Mouse (Mus musculus): ENCODE measurements around the gene Klhl2. TPM values are rescaled to one million over a fixed set of nuclear protein-coding genes. Genes with fewer than 3 reads are reported as not detected.
A peak's percentile ranks its signal among the peaks of the same experiment; 100 is the strongest.

Klhl2 gene
- polyA plus RNA-seq, 1 experiment from 2014 or later = 30.1 TPM

DNA sequence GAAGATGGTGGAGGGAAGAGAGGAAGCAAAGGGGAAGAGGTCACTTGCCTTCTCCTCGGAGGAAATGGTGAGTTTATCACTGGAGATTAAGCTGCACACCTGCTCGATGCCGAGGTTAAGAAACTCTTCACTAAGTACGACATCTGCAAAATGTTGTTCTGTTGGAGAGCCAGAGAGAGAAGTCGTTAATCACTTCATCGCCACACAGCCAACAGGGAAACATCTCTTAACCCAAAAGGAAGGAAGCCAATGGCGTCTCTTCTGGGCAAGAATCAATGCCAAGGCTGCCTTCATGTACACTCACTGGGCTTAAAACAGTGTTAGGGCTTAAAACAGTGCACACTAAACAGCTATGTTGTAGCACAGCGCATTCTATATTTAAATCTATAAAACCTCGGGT is 85.7 kb downstream of the Klhl2 start:
- WGBS = 81% methylated on average over 9 of the region's 9 CpGs
- Histone ChIP-seq H3K9ac (replicated peaks; ENCODE audit: low read depth, low read length) (no peak overlapping the region), H3K27ac (ENCODE audit: low read length) (no peak overlapping the region)

DNA sequence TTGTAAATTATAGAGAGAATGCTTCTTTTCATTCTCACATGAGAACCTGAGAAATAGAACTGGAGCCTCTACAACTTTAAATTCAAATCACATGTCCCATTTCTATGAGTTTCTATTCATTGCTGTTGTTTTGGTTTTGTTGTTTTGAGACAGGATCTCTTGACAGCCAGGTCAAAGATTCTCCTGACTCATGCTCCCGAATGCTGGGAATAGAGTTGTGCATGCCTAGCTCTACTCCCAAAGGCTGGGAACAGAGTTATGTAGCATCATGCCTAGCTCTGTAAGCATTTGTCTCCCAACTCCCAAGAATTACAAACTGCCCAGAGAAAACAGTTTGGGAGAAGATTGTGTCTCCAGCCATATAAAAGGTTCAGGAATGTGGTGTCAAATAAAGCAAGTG is 87.1 kb downstream of the Klhl2 start:
- no peak overlapping the region for H3K27ac ChIP-seq (ENCODE audit: low read length)
- no peak for ATAC-seq
- no peak overlapping the region for H3K4me2 ChIP-seq (ENCODE audit: low read length)
- peaks cover 2% of the 10 kb centered on the region for H3K4me1 ChIP-seq (replicated peaks; ENCODE audit: control insufficient read depth, insufficient read depth, low read length)
- H3K36me3 ChIP-seq (ENCODE audit: control insufficient read depth, insufficient read depth) = peaks cover 2% of the 10 kb centered on the region; the same call in 1 of the 2 replicates
- no peaks in the 10 kb centered on the region for H3K27me3 ChIP-seq (replicated peaks; ENCODE audit: control insufficient read depth, insufficient read depth, low read length)
- WGBS = 68% methylated on average over 1 of the region's 1 CpGs
- H3K9me3 ChIP-seq (ENCODE audit: control insufficient read depth, low read length) = no peaks in the 10 kb centered on the region
- no peak overlapping the region for H3K9ac ChIP-seq (replicated peaks; ENCODE audit: low read depth, low read length)
- H3K4me3 ChIP-seq (replicated peaks; ENCODE audit: low read length) = no peak overlapping the region

More for the DNA sequence above, 85.7 kb downstream of the Klhl2 start:
- no peaks in the 10 kb centered on the region for H3K27me3 ChIP-seq (replicated peaks; ENCODE audit: control insufficient read depth, insufficient read depth, low read length)
- no peaks in the 10 kb centered on the region for H3K9me3 ChIP-seq (ENCODE audit: control insufficient read depth, low read length)
- no peak for ATAC-seq
- H3K4me1 ChIP-seq (replicated peaks; ENCODE audit: control insufficient read depth, insufficient read depth, low read length) = peaks cover 2% of the 10 kb centered on the region
- no peak overlapping the region for H3K4me3 ChIP-seq (replicated peaks; ENCODE audit: low read length)
- no peaks in the 10 kb centered on the region for H3K36me3 ChIP-seq (ENCODE audit: control insufficient read depth, insufficient read depth)
- no peak overlapping the region for H3K4me2 ChIP-seq (ENCODE audit: low read length)

- Histone ChIP-seq H3K27me3 (replicated peaks; ENCODE audit: control insufficient read depth, insufficient read depth, low read length) (no peaks in the 10 kb centered on the region), H3K4me1 (replicated peaks; ENCODE audit: control insufficient read depth, insufficient read depth, low read length) (peaks cover 2% of the 10 kb centered on the region), H3K9me3 (ENCODE audit: control insufficient read depth, low read length) (no peaks in the 10 kb centered on the region), H3K27ac (ENCODE audit: low read length) (no peak overlapping the region), H3K36me3 (ENCODE audit: control insufficient read depth, insufficient read depth) (peaks cover 2% of the 10 kb centered on the region; the same call in 1 of the 2 replicates), H3K4me2 (ENCODE audit: low read length) (no peak overlapping the region), H3K9ac (replicated peaks; ENCODE audit: low read depth, low read length) (no peak overlapping the region), H3K4me3 (replicated peaks; ENCODE audit: low read length) (no peak overlapping the region)
- ATAC-seq = peak; percentile 70
- WGBS = 41% methylated on average over 8 of the region's 8 CpGs
Measured at GRCm38 (mm10) chr8:64761430-64761829, 88.4 kb downstream of the Klhl2 start.

- Histone ChIP-seq H3K27me3 (replicated peaks; ENCODE audit: control insufficient read depth, insufficient read depth, low read length) (no peaks in the 10 kb centered on the region), H3K4me2 (ENCODE audit: low read length) (no peak overlapping the region), H3K4me3 (replicated peaks; ENCODE audit: low read length) (no peak overlapping the region), H3K27ac (ENCODE audit: low read length) (no peak overlapping the region), H3K9ac (replicated peaks; ENCODE audit: low read depth, low read length) (no peak overlapping the region), H3K36me3 (ENCODE audit: control insufficient read depth, insufficient read depth) (peaks cover 5% of the 10 kb centered on the region; the same call in 1 of the 2 replicates), H3K9me3 (ENCODE audit: control insufficient read depth, low read length) (no peaks in the 10 kb centered on the region), H3K4me1 (replicated peaks; ENCODE audit: control insufficient read depth, insufficient read depth, low read length) (peaks cover 2% of the 10 kb centered on the region)
- 93% methylated on average over 15 of the region's 15 CpGs for WGBS
- no peak for ATAC-seq
Measured at GRCm38 (mm10) chr8:64757956-64758355, 91.9 kb downstream of the Klhl2 start.

DNA sequence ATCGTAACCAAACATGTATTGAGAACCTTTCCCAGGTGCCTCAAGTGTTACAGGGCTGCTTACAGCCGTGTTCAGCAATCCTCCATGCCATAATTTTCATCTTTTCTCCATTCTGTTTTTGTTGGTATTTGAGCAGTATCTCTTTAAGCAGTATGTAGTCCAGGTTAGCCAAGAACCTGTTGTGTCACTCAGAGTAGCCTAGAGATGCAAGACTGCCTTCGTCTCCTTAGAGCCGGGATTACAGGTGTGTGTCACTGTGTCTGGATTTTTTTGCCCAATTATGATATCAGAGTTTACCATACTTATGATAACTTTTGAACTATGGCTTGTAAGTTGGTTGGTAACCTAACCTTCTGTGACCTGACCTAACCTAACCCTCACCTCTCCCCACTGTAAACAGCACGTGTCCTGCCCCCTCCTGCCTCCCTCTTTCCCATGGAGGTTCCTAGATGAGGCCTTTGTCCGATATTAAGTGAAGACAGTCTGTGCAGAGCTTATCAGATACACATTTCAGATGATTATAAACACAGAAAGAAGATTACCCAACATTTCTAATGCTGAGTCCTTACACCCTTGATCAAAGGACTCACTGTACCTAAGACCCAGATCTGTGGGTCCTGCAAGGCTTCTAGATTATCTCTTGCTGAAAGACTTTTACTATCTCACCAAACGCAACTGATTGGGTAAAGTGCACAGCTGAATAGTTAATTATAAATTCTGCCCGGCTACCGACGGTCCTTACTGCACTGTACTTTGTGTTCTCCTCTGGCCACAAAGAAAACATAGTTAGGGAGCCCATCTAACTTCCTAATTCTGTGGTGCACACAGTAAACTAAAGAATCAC is 103.4 kb downstream of the Klhl2 start:
- no peak overlapping the region for H3K27ac ChIP-seq (ENCODE audit: low read length)
- no peak overlapping the region for H3K9ac ChIP-seq (replicated peaks; ENCODE audit: low read depth, low read length)
- H3K4me1 ChIP-seq (replicated peaks; ENCODE audit: control insufficient read depth, insufficient read depth, low read length) = no peaks in the 10 kb centered on the region
- ATAC-seq = no peak
- no peaks in the 10 kb centered on the region for H3K9me3 ChIP-seq (ENCODE audit: control insufficient read depth, low read length)
- peaks cover 8% of the 10 kb centered on the region; the same call in 1 of the 2 replicates for H3K36me3 ChIP-seq (ENCODE audit: control insufficient read depth, insufficient read depth)
- no peak overlapping the region for H3K4me2 ChIP-seq (ENCODE audit: low read length)
- 78% methylated on average over 10 of the region's 10 CpGs for WGBS
- H3K4me3 ChIP-seq (replicated peaks; ENCODE audit: low read length) = no peak overlapping the region
- no peaks in the 10 kb centered on the region for H3K27me3 ChIP-seq (replicated peaks; ENCODE audit: control insufficient read depth, insufficient read depth, low read length)

GRCm38 (mm10) chr8:64740547-64741211 is 109.1 kb downstream of the Klhl2 start:
- H3K4me3 ChIP-seq (replicated peaks; ENCODE audit: low read length) = no peak overlapping the region
- 95% methylated on average over 13 of the region's 13 CpGs for WGBS

DNA sequence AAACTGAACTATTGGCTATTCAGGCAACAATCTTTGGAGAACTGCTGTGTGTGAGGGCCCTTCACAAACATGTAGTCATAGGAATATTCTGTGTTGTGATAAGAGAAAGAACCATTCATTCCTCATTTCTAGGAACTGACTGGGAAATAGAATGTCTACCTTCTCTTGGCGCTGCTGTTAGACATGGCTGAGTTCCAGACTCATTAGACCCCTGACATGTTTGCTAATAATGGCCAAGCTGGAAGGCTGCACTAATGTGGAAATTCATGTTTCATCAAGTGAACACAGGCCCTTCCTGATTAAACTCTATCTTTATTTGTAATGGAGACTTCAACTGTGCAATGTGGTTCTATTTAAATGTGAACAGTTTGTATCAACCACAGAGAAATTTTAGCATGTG is 110.9 kb downstream of the Klhl2 start:
- WGBS = 21% methylated on average over 1 of the region's 1 CpGs
- H3K36me3 ChIP-seq (ENCODE audit: control insufficient read depth, insufficient read depth) = no peaks in the 10 kb centered on the region
- no peaks in the 10 kb centered on the region for H3K9me3 ChIP-seq (ENCODE audit: control insufficient read depth, low read length)
- no peak overlapping the region for H3K27ac ChIP-seq (ENCODE audit: low read length)
- no peak overlapping the region for H3K4me2 ChIP-seq (ENCODE audit: low read length)
- peaks cover 3% of the 10 kb centered on the region for H3K4me1 ChIP-seq (replicated peaks; ENCODE audit: control insufficient read depth, insufficient read depth, low read length)
- ATAC-seq = no peak; the same call in 1 of the 2 replicates
- no peak overlapping the region for H3K4me3 ChIP-seq (replicated peaks; ENCODE audit: low read length)
- no peaks in the 10 kb centered on the region for H3K27me3 ChIP-seq (replicated peaks; ENCODE audit: control insufficient read depth, insufficient read depth, low read length)
- no peak overlapping the region for H3K9ac ChIP-seq (replicated peaks; ENCODE audit: low read depth, low read length)

More at GRCm38 (mm10) chr8:64740547-64741211, 109.1 kb downstream of the Klhl2 start:
- Histone ChIP-seq H3K27ac (ENCODE audit: low read length) (no peak overlapping the region), H3K36me3 (ENCODE audit: control insufficient read depth, insufficient read depth) (no peaks in the 10 kb centered on the region), H3K4me1 (replicated peaks; ENCODE audit: control insufficient read depth, insufficient read depth, low read length) (no peaks in the 10 kb centered on the region), H3K9ac (replicated peaks; ENCODE audit: low read depth, low read length) (no peak overlapping the region), H3K4me2 (ENCODE audit: low read length) (no peak overlapping the region), H3K27me3 (replicated peaks; ENCODE audit: control insufficient read depth, insufficient read depth, low read length) (no peaks in the 10 kb centered on the region), H3K9me3 (ENCODE audit: control insufficient read depth, low read length) (no peaks in the 10 kb centered on the region)
- ATAC-seq = no peak

GRCm38 (mm10) chr8:64736767-64737323 is 113.0 kb downstream of the Klhl2 start:
- no peak for ATAC-seq
- 89% methylated on average over 3 of the region's 3 CpGs for WGBS
- Histone ChIP-seq H3K36me3 (ENCODE audit: control insufficient read depth, insufficient read depth) (no peaks in the 10 kb centered on the region), H3K9me3 (ENCODE audit: control insufficient read depth, low read length) (no peaks in the 10 kb centered on the region), H3K27me3 (replicated peaks; ENCODE audit: control insufficient read depth, insufficient read depth, low read length) (no peaks in the 10 kb centered on the region), H3K4me1 (replicated peaks; ENCODE audit: control insufficient read depth, insufficient read depth, low read length) (peaks cover 12% of the 10 kb centered on the region), H3K9ac (replicated peaks; ENCODE audit: low read depth, low read length) (no peak overlapping the region), H3K4me2 (ENCODE audit: low read length) (no peak overlapping the region), H3K27ac (ENCODE audit: low read length) (no peak overlapping the region), H3K4me3 (replicated peaks; ENCODE audit: low read length) (no peak overlapping the region)

DNA sequence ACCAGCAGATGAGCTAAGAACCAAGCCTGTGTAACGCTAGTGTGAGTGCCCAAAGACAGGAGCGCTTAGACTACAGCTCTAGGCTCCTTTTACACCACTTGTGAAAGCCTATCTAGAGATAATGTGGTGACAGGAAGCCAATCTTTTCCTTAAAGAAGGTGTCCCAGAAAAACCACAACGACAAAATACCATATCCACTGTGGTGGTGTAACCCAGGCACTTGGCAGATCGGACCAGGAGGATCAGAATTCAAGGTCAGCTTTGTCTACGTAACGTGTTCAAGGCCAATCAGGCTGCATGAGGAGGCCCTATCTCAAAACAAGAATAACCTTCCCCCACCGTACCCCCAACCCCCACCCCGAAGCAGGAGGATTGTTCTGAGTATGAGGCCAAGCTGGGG is 114.7 kb downstream of the Klhl2 start:
- H3K4me1 ChIP-seq (replicated peaks; ENCODE audit: control insufficient read depth, insufficient read depth, low read length) = peaks cover 24% of the 10 kb centered on the region
- no peak for ATAC-seq
- no peak overlapping the region for H3K4me2 ChIP-seq (ENCODE audit: low read length)
- H3K27me3 ChIP-seq (replicated peaks; ENCODE audit: control insufficient read depth, insufficient read depth, low read length) = no peaks in the 10 kb centered on the region
- H3K9ac ChIP-seq (replicated peaks; ENCODE audit: low read depth, low read length) = no peak overlapping the region
- peaks cover 6% of the 10 kb centered on the region for H3K36me3 ChIP-seq (ENCODE audit: control insufficient read depth, insufficient read depth)
- H3K9me3 ChIP-seq (ENCODE audit: control insufficient read depth, low read length) = no peaks in the 10 kb centered on the region
- H3K4me3 ChIP-seq (replicated peaks; ENCODE audit: low read length) = no peak overlapping the region
- 90% methylated on average over 8 of the region's 8 CpGs for WGBS
- no peak overlapping the region for H3K27ac ChIP-seq (ENCODE audit: low read length)

Data from forebrain, embryonic 16.5 days (tissue).